Mouse (Mus musculus): ENCODE measurements around the gene Frem1. TPM values are rescaled to one million over a fixed set of nuclear protein-coding genes. Genes with fewer than 3 reads are reported as not detected.

The Frem1 gene
- polyA plus RNA-seq, 2 experiments = 12.8 to 16.6 TPM

DNA sequence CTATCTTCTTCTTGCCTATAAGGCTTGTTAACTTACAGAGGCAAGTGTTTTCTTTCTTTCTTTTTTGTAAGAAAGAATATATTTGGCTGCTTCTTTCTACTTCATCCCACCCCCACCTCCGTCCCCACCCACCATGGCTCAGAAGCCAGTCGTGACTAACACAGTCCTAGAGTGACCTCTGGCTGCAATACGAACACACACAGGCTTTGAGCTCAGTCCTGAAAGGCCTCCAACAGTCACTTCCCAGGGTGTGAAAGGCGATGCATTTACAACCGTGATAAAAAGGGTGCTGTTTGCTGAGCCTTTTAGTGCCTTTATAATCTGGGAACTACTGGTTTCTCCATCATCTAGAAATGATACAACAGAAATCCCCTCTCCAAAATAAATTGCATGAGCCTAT lies 117.8 kb downstream of the Frem1 start:
- Histone ChIP-seq H3K4me1 (ENCODE audit: control insufficient read depth, insufficient read depth, low read length) (peaks cover 5% of the 10 kb centered on the region; the same call in 1 of the 2 replicates), H3K36me3 (ENCODE audit: control insufficient read depth, insufficient read depth, low read length) (no peaks in the 10 kb centered on the region; the same call in 1 of the 2 replicates), H3K4me2 (replicated peaks; ENCODE audit: low read depth, low read length, severe bottlenecking) (peak overlapping the region; percentile 41; the same call in 1 of the 2 replicates), H3K9ac (ENCODE audit: low read depth, low read length, severe bottlenecking) (no peak overlapping the region), H3K27ac (replicated peaks; ENCODE audit: low read depth, low read length) (no peak overlapping the region), H3K27me3 (ENCODE audit: control insufficient read depth, insufficient read depth, low read length) (no peaks in the 10 kb centered on the region), H3K9me3 (ENCODE audit: control insufficient read depth, low read length) (no peaks in the 10 kb centered on the region), H3K4me3 (replicated peaks; ENCODE audit: low read length) (no peak overlapping the region; the same call in 1 of the 2 replicates)
- peak; percentile 87 for ATAC-seq (ENCODE audit: low FRiP score, low read depth)
- WGBS = 11% methylated on average over 5 of the region's 5 CpGs
- no peak for TF ChIP-seq POLR2A (IDR thresholded peaks at IDR 0.05; ENCODE audit: borderline replicate concordance, extremely low read depth, insufficient read depth, insufficient read length)
- DNase-seq (ENCODE audit: low spot score) = peak; percentile 68

DNA sequence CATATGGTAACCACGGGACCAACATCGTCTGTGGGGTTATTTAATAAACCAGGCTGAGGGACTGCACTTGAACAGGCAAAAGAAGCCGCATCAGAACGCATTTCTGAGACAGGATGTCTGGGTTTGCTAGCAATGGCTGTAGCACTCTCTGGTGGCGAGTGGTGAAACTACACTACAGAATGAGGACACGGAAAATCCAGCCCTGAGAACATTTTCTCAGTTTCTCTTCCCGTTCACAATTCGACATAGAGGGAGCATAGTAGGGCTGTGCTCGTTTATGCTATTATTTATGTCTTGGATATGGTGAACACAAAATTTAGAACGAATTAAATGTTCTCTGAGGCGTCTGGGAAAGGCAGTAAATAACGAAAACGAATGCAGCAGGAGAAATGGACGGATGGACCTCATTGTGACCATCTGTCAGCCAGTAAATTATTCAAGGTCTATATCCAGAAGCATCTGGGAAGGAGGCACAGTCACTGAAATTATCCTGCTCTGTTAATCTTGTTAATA lies 118.4 kb downstream of the Frem1 start:
- no peak for TF ChIP-seq POLR2A (IDR thresholded peaks at IDR 0.05; ENCODE audit: borderline replicate concordance, extremely low read depth, insufficient read depth, insufficient read length)
- 12% methylated on average over 14 of the region's 14 CpGs for WGBS
- Histone ChIP-seq H3K36me3 (ENCODE audit: control insufficient read depth, insufficient read depth, low read length) (no peaks in the 10 kb centered on the region; the same call in 1 of the 2 replicates), H3K9me3 (ENCODE audit: control insufficient read depth, low read length) (no peaks in the 10 kb centered on the region), H3K4me1 (ENCODE audit: control insufficient read depth, insufficient read depth, low read length) (peaks cover 5% of the 10 kb centered on the region; the same call in 1 of the 2 replicates), H3K4me3 (replicated peaks; ENCODE audit: low read length) (peak overlapping the region; percentile 21), H3K9ac (ENCODE audit: low read depth, low read length, severe bottlenecking) (0 out of 2 replicates have a peak overlapping the region, but pooled peaks have one; percentile 6), H3K27me3 (ENCODE audit: control insufficient read depth, insufficient read depth, low read length) (no peaks in the 10 kb centered on the region), H3K4me2 (replicated peaks; ENCODE audit: low read depth, low read length, severe bottlenecking) (peak overlapping the region; percentile 41), H3K27ac (replicated peaks; ENCODE audit: low read depth, low read length) (no peak overlapping the region)
- peak; percentile 38; the same call in 1 of the 2 replicates for ATAC-seq (ENCODE audit: low FRiP score, low read depth)
- peak; percentile 88 for DNase-seq (ENCODE audit: low spot score)

DNA sequence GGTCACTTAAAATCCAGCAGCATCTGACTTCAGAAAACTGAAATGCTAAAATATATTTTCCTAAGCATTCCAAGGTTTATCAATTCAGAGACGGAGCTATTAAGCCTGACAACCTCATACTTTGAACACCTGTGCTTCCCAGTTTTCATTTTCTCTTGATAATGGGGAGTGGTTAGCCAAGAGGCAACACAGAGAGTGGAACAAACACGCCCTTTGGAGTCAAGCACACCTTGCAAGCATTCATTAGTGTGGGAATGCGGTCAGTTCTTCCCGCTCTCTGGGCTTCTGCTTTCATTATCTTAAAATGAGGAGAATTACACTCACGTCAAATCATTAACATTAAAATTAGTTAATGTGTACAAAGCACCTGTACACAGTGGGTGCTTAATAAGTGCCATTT lies 122.1 kb downstream of the Frem1 start:
- 69% methylated on average over 5 of the region's 5 CpGs for WGBS
- no peak for DNase-seq (ENCODE audit: low spot score)
- H3K4me1 ChIP-seq (ENCODE audit: control insufficient read depth, insufficient read depth, low read length) = peaks cover 5% of the 10 kb centered on the region; the same call in 1 of the 2 replicates
- H3K9ac ChIP-seq (ENCODE audit: low read depth, low read length, severe bottlenecking) = no peak overlapping the region
- no peaks in the 10 kb centered on the region; the same call in 1 of the 2 replicates for H3K36me3 ChIP-seq (ENCODE audit: control insufficient read depth, insufficient read depth, low read length)
- H3K27ac ChIP-seq (replicated peaks; ENCODE audit: low read depth, low read length) = no peak overlapping the region
- H3K4me2 ChIP-seq (replicated peaks; ENCODE audit: low read depth, low read length, severe bottlenecking) = no peak overlapping the region
- H3K27me3 ChIP-seq (ENCODE audit: control insufficient read depth, insufficient read depth, low read length) = no peaks in the 10 kb centered on the region
- H3K9me3 ChIP-seq (ENCODE audit: control insufficient read depth, low read length) = no peaks in the 10 kb centered on the region
- TF ChIP-seq POLR2A (IDR thresholded peaks at IDR 0.05; ENCODE audit: borderline replicate concordance, extremely low read depth, insufficient read depth, insufficient read length) = no peak
- H3K4me3 ChIP-seq (replicated peaks; ENCODE audit: low read length) = no peak overlapping the region
- ATAC-seq (ENCODE audit: low FRiP score, low read depth) = no peak

DNA sequence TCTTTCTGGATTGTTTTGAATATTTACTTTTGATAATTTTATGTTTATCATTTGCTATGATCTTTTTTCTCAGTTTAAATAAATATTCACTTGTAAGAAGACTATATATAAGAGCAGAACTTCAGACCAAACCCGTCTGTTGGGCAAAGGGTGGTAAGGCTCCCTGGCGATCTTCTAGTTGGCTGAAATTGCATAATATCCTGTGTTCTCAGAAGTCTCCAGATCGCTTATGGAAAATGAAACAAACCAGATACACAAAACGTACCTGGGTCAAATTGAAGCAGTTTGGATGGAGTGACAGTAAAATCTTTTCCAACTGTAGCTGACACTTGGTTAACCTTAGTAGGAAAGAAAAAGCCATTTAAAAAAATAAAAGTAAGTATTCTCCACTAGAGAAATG lies 130.2 kb downstream of the Frem1 start:
- 49% methylated on average over 4 of the region's 4 CpGs for WGBS
- no peaks in the 10 kb centered on the region for H3K36me3 ChIP-seq (ENCODE audit: control insufficient read depth, insufficient read depth, low read length)
- no peaks in the 10 kb centered on the region for H3K27me3 ChIP-seq (ENCODE audit: control insufficient read depth, insufficient read depth, low read length)
- H3K9me3 ChIP-seq (ENCODE audit: control insufficient read depth, low read length) = no peaks in the 10 kb centered on the region
- H3K4me2 ChIP-seq (replicated peaks; ENCODE audit: low read depth, low read length, severe bottlenecking) = no peak overlapping the region
- ATAC-seq (ENCODE audit: low FRiP score, low read depth) (no peak), DNase-seq (ENCODE audit: low spot score) (no peak)
- peaks cover 11% of the 10 kb centered on the region for H3K4me1 ChIP-seq (ENCODE audit: control insufficient read depth, insufficient read depth, low read length)
- H3K27ac ChIP-seq (replicated peaks; ENCODE audit: low read depth, low read length) = no peak overlapping the region
- H3K9ac ChIP-seq (ENCODE audit: low read depth, low read length, severe bottlenecking) = no peak overlapping the region
- H3K4me3 ChIP-seq (replicated peaks; ENCODE audit: low read length) = no peak overlapping the region
- no peak for TF ChIP-seq POLR2A (IDR thresholded peaks at IDR 0.05; ENCODE audit: borderline replicate concordance, extremely low read depth, insufficient read depth, insufficient read length)

DNA sequence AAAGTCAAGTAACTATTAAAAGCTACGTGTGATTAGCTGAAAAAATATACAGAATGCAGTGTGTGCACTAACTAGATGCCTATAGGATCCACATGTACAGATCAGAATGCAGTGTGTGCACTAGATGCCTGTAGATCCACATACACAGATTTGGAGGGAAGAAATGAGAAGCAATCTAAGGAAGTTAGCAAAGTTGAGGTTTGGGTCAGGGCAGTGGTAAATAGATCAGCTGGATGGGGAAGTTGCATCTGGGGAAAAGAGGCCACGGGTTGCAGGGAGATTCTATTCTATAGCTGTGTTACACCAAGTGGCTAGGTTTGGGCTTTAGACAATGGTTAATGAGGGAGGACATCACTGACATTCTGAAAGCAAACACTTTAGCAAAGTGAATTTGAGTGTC lies 133.5 kb downstream of the Frem1 start:
- no peak overlapping the region for H3K4me2 ChIP-seq (replicated peaks; ENCODE audit: low read depth, low read length, severe bottlenecking)
- H3K4me1 ChIP-seq (ENCODE audit: control insufficient read depth, insufficient read depth, low read length) = peaks cover 25% of the 10 kb centered on the region
- H3K27me3 ChIP-seq (ENCODE audit: control insufficient read depth, insufficient read depth, low read length) = no peaks in the 10 kb centered on the region
- 57% methylated on average over 2 of the region's 2 CpGs for WGBS
- ATAC-seq (ENCODE audit: low FRiP score, low read depth) = no peak
- no peak overlapping the region for H3K9ac ChIP-seq (ENCODE audit: low read depth, low read length, severe bottlenecking)
- no peak overlapping the region for H3K27ac ChIP-seq (replicated peaks; ENCODE audit: low read depth, low read length)
- no peaks in the 10 kb centered on the region for H3K9me3 ChIP-seq (ENCODE audit: control insufficient read depth, low read length)
- TF ChIP-seq POLR2A (IDR thresholded peaks at IDR 0.05; ENCODE audit: borderline replicate concordance, extremely low read depth, insufficient read depth, insufficient read length) = no peak
- no peaks in the 10 kb centered on the region for H3K36me3 ChIP-seq (ENCODE audit: control insufficient read depth, insufficient read depth, low read length)
- no peak overlapping the region for H3K4me3 ChIP-seq (replicated peaks; ENCODE audit: low read length)
- no peak for DNase-seq (ENCODE audit: low spot score)

Measured in limb, embryonic 14.5 days (tissue).